Mouse (Mus musculus): ENCODE measurements around the gene Apoc4.
"Not testable (repeated sequence)": the region's sequence is repeated elsewhere in the genome, so short reads cannot be mapped to it uniquely, and the experiment has no call there.

Gene Apoc4

DNA sequence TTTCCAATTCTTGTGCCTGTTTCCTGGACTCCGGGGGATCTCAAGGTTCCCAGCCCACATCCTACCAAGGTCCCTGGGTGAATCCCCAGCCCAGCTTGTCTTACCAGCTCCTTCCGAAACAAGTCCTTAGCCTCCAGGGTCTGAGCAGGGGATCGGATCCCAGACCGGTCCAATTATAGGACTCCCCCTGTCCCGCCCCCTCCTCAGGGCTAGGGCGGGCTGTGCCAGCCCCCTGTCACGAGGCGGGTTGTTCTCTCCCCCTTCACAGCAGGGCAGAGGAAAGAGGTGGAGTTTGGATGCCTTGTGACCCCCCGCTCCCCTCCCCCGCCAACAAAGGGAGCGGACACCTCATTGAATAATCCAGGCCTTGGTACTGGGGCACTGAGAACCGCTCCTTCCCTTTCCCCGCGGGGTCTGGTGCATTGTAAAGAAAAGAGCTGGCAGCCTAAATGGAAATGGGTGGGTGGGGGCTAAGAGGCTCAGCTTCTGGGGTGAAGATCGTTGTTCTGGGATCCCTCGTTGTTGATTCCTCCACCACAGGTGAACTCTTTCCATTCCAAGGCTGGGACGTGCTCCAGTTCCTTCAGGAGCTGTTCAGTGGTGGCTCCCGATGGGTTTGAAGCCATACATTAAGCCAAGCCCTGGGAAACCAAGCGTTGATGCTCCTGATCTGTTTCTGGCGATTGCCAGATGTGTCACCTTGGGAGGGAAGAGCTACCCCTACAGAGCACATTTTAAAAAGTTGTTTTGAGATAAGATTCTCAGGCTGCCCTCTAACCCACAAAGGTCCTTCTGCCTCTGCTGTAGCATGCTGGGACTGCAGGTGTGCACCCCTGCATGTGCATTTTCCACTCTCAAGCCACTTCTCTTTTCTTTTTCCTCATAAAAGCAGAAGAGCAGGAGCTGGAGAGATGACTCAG is 17.9 kb upstream of the Apoc4 start, which contains the start of gene Apoe:
Gene Apoe, minus strand, starts transcription at position 282 of the 920 bp plus-strand sequence.
- peak; percentile 39 to 44 for DNase-seq

- peak in 1 of 2 experiments; percentile 50 for DNase-seq
These were observed 16.9 kb upstream of the Apoc4 start for GRCm38 (mm10) chr7:19697949-19698906.

- no peak for DNase-seq
These were observed 15.1 kb upstream of the Apoc4 start for GRCm38 (mm10) chr7:19696336-19696873.

DNA sequence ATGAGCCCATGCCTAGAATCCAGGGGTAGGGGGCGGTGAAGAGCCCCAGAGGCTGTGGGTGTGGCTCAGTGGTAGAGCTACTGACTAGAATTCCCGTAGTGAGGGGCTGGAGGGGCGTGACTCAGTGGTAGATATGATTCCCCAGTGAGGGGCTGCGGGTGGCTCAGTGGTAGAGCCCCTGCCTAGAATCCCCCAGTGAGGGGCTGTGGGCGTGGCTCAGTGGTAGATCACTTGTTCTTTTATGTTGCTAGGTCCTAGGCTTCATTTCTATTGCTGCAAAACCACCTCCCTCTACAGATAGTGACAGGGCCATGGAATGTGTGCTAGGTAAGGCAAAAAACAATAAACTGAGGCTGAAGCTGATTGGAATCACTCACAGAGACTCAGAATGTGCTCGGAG is 14.6 kb upstream of the Apoc4 start:
- DNase-seq = no peak

GRCm38 (mm10) chr7:19695213-19695594 is 13.9 kb upstream of the Apoc4 start:
- no peak for DNase-seq

GRCm38 (mm10) chr7:19694336-19695212 is 13.3 kb upstream of the Apoc4 start:
- no peak for DNase-seq

GRCm38 (mm10) chr7:19693421-19693820 is 12.1 kb upstream of the Apoc4 start:
- DNase-seq = peak in 1 of 2 experiments; percentile 66

GRCm38 (mm10) chr7:19691873-19692865 is 10.9 kb upstream of the Apoc4 start, which contains the start of gene Apoc1:
Gene Apoc1, minus strand, starts transcription at chr7:19692660.
- DNase-seq = no peak

DNA sequence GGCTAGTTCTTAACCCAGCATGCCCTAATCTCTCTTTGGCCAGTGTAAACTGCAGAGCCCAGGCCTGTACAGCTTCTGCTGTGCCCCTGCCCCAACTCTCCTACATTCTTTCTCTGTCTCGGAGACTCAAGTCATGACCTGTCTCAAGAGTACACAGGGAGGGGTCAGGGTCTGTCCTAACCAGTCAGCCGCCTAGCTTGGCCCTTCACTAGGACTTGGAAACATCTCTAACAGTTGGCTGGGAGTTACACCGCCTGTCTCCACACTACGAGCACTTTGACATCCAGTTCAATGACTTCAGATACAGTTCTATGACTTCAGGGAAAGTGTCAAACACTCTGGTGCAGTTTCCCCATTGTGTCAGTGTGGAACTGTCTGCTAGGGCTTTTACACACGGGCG is 10.2 kb upstream of the Apoc4 start:
- DNase-seq = no peak

DNA sequence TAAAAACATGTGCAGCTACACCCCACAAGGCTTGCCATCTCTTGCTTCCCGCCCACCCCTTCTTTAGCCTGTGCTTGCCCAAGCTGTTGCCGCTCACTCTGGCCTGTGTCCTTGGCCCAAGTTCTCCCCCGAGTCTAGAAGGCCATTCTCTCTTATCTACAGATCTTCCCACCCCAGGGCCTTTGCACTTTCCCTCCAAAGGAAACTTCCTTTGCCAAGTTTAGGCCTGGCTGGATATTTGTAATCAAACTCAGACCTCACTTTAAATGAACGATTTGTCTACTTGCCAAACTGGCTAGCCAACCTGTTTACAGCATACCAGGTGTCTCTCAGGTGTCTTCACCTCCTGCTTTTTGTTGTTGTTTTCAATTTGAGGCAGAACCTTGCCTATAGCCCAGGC is 9.6 kb upstream of the Apoc4 start:
- DNase-seq = no peak

DNA sequence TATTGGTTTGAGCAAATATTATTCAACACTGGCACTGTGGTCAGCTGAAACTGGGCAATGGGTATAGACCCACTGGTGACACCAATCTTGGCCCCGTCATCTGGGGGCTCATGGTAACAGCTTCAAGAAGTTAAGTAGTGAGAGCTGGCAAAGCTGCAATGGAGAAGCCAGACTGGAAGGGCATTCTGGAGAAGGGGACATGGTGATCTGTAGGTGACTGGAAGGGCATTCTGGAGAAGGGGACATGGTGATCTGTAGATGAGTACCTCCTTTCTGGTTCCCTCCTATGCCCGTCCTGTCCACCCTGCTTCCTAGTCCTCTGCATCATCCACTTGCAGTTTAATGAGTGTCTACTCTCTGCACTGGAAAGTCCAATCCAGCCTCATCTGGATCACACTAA is 7.3 kb upstream of the Apoc4 start:
- DNase-seq = no peak

DNA sequence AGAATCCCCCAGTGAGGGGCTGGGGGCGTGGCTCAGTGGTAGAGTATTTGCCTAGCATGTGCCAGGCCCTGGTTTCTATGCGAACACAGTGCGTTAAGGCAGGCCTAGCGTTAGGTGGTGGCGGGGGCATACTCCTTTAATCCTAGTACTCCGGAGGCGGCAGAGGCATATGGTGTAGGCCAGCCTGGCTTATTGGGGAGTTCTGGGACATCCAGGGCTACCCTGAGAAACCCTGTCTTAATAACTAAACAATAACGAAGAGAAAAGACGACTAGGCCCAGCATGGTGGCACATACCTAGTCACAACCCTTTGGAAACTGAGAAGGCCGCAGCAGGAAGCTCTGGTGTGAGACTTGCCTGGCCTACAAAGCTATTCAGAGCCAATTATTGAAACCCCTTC is 6.8 kb upstream of the Apoc4 start:
- no peak for DNase-seq

DNA sequence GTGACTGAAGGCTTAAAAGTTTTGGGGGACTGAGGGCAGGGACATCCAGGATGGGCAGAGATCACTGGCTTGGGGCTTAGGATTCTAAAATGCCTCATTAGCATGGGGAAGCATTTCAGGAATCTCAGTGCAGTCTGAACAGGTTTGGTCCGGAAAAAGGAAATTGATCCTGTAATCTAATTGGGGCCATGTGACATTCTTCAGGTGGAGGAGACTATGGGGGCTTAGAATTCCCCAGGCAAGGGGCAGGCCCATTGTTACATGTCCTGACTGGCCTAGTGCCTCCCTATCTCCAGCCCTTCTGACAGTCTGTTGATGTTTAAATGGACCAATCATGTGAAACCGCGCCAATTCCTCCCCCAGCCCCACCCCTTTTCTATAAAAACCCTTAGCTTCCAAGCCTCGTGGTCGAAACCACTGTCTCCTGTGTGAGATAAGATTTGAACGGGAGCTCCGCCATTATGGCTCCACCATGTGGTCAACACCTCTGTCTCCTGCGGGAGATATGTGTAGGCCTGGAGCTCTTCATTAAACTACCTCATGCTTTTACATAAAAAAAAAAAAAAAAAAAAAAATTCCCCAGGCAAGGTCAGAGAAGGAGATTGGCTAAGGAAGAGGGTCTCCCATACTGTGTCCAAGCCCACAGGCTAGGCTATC is 5.8 kb upstream of the Apoc4 start:
- not testable (repeated sequence) for DNase-seq

GRCm38 (mm10) chr7:19686521-19686920 is 5.2 kb upstream of the Apoc4 start:
- DNase-seq = no peak

DNA sequence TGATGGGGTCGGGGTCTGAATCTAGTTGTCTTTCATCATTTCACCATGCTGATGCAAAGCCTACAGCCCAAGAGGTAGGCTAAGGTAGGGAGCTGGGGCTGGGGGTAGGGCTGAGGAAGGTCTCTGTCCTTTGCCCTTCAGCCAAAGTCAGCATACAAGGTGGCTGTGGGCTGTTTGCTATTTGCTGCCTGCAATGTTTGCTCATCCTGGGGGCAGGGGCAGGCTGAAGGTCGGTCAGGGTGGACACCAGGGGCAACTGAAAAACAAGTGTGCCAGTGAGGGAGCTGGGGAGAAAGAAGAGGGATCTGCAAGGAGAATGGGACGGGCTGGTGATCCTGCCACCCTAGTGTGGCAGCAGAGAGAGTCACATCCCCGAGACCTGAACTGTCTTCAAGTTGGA is 4.1 kb upstream of the Apoc4 start:
- DNase-seq = no peak

DNA sequence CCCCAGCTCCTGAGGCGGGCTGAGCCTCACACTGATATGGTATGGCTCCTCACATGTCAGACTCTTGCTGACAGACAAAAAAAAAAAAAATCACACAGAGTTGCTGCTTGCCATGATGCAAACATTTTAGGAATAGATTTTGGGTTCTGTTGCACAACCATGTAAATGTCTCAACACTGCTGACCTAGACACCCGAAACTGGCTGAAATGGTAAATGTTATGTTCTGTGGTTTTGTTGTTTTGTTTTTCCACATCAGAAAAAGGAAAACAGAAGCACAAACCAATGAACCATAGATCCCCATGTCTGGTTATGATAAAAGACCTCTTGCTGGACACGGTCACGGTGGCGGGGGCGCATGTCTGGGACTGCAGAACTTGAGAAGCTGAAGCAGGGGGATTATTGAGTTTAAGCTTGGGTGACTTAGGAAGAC is 2.5 kb upstream of the Apoc4 start:
- no peak for DNase-seq

DNA sequence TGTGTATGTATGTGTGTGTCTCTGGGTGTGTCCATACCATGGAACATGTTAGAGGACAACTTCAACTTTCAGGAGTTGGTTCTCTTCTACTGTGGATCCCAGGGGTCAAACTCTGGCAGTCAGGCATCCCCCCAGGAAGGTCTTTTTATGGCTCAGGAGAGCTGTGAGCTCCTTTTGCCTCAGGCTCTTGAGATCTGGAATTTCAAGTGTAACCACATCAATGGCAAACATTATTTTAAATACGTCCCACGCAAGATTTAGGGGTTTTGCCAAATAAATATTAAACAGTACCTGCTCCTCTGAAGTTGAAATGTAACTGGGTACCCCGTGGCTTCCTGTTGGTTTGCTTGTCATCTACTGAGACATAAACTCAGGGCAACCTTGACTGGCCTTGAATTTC is 1.7 kb upstream of the Apoc4 start:
- no peak for DNase-seq

DNA sequence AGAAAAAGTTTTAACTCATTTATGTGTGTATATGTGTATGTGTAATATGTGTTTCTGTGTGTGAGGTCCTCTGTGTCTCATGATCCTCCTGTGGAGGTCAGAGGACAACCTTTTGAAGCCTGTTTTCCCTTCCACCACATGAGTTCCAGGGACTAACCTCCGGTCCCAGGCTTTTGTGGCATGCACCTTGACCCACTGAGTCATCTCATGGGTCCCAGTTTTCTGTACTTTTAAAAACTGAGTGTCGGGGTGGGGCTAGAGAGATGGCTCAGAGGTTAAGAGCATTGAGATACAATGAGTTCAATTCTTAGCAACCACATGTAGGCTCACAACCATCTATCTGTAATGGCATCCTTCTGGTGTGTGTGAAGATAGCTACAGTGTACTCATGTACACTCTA is 577 bp downstream of the Apoc4 start:
- no peak for DNase-seq

DNA sequence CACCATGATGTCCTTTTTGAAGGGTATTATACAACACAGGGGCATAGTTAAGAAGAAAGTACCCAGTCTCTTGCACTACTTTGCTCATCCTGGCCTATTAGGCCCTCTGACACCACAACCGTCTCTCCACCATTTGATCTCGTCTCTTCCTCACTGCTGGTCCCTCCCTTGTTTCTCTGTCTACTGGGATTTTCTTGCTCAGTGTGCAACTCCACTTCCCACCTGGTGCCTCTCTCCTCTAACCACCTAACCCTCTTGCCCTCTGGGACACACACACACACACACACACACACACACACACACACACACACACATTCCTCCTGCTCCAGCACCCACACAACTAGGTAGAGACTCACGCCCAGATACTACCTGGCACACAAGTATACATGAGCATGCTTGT is 2.4 kb downstream of the Apoc4 start:
- DNase-seq = no peak

- no peak for DNase-seq
These were observed 3.4 kb downstream of the Apoc4 start, which contains the start of gene Apoc2 for GRCm38 (mm10) chr7:19677872-19678271. Gene Apoc2, minus strand, starts transcription at chr7:19677941.
